Mouse (Mus musculus) CH12.LX (cell line): ENCODE measurements at regions not wholly inside any gene's neighbourhood (a gene's known extent, or its start where the extent isn't known, plus 50 kb on each side); places are given as distances from the start of the nearest gene placed in this dataset.

Source experiments
- CTCF ChIP-seq, 2 experiments: IDR thresholded peaks in 1 of 2; conservative IDR thresholded peaks in 1 of 2; 2 replicates each; pipeline ENCODE4 v1.5.1; 2011 to 2012; ENCODE audit warnings: low read depth in 2 of 2, low read length in 2 of 2, improper control_type of control experiment in 1 of 2, inconsistent platforms in 1 of 2, mild to moderate bottlenecking in 1 of 2, moderate library complexity in 1 of 2
- ELF1 ChIP-seq: IDR thresholded peaks from 2 replicates; pipeline ENCODE4 v1.6.1; 2014; ENCODE audit warnings: low read depth, mild to moderate bottlenecking, inconsistent platforms, low read length, improper control_type of control experiment
- EP300 ChIP-seq: IDR thresholded peaks from 2 replicates; pipeline ENCODE4 v1.6.1; 2011; ENCODE audit warnings: low read length, improper control_type of control experiment
- USF1 ChIP-seq: IDR thresholded peaks from 2 replicates; pipeline ENCODE4 v1.6.1; 2014; ENCODE audit warnings: low read depth, mild to moderate bottlenecking, inconsistent platforms, low read length, improper control_type of control experiment
- USF2 ChIP-seq: conservative IDR thresholded peaks from 2 replicates; pipeline ENCODE4 v1.6.1; 2011; ENCODE audit warnings: low read depth, low read length, improper control_type of control experiment

- TF ChIP-seq CTCF (conservative IDR thresholded peaks at IDR 0.05 in 1 of 2, IDR thresholded peaks at IDR 0.05 in 1 of 2; ENCODE audit: low read depth in 2 of 2, low read length in 2 of 2): no peak
- no peak for TF ChIP-seq USF2
- TF ChIP-seq EP300: no peak
- no peak for TF ChIP-seq USF1
- TF ChIP-seq ELF1: no peak
Observed at GRCm38 (mm10) chr7:61685052-61685655, 661.2 kb upstream of the Ndn start.
